Mouse (Mus musculus): ENCODE results near the gene Map7. TPM values are rescaled to one million over a fixed set of nuclear protein-coding genes. Genes with fewer than 3 reads are reported as not detected.
A peak's percentile ranks its signal among the peaks of the same experiment; 100 is the strongest.

Map7 gene
- total and polyA plus RNA-seq, 2 experiments from 2014 or later: 6.3 to 14.5 TPM

DNA sequence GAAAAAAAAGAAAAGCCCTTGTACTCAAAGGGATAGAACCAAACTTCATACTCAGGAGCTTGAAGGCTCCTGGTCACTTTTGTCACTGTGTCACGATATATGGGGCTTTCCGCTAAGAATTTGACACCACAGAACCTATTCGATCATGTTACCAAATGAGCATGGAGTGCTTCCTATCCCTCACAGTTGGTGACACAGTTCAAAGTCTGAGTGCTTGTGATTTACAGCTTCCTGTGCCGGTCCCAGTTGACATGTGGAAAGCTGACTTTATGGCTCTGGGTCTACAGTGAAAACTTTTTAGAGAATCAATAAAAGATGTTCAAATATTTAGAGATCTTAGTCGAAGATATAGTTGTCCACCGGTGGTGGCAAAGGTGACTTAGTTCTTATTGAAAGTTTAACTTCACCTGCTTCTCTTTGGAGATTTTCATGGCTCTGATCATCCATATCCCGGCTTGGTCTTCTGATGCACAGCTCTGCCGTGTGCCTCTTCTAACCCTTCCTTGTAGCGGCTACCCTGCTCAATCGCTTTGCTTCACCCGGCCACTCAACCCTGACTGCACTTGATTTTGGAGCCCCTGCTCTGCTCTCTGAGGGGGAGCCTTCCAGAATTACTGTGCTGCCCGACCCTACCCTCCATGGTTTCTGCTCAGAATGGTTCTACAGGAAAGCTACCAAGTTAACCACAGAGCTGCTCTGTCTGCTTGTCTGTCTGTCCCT lies 15.2 kb upstream of the Map7 start:
- TF ChIP-seq CTCF (IDR thresholded peaks at IDR 0.05; ENCODE audit: low read depth): no peak
- H3K4me1 ChIP-seq (ENCODE audit: insufficient read depth): no peaks in the 10 kb centered on the region
- H3K9ac ChIP-seq: no peak overlapping the region
- DNase-seq (no peak), ATAC-seq (no peak)
- WGBS: 94% methylated on average over 12 of the region's 12 CpGs
- H3K4me2 ChIP-seq (ENCODE audit: low read depth): no peak overlapping the region
- H3K4me3 ChIP-seq (ENCODE audit: low read depth, low read length): no peak overlapping the region
- no peaks in the 10 kb centered on the region for H3K9me3 ChIP-seq (ENCODE audit: low read length)
- H3K27me3 ChIP-seq (ENCODE audit: insufficient read depth, low read length): no peaks in the 10 kb centered on the region
- no peaks in the 10 kb centered on the region for H3K36me3 ChIP-seq (ENCODE audit: insufficient read depth)
- H3K27ac ChIP-seq (ENCODE audit: low read depth, low read length): no peak overlapping the region

DNA sequence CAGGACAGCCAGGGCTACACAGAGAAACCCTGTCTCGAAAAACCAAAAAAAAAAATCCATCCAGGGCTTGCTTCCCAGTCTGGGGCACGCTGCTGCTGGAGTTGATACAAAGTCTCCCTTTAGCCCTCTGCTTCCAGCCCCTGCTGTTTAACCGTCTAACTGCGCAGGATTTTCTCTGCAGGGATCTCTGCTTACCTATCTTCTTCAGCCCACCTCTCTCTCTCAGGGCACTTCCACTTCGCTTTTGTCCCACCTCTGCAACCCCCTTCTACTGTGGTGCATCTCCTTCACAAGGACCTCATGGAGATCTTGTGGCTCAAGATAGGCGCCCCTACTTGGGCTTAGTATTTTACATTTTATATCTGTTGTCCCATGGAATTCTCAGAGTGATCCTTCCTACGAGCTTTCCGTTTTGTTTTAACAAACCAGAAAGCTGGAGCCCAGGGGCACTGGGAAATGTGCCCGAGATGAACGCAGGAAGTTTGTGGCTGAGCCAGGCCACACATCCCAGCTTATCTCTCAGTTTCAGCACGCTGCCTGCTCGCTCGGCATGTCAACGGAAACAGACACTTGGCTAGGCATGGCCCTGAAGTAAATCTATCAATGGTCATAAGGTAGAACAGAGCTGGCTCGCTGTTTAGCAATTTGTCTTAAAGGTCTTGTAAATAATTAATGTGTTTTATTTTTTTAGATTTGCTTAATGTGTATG lies 12.8 kb upstream of the Map7 start:
- Histone ChIP-seq H3K4me2 (ENCODE audit: low read depth) (no peak overlapping the region), H3K4me3 (ENCODE audit: low read depth, low read length) (no peak overlapping the region), H3K9me3 (ENCODE audit: low read length) (no peaks in the 10 kb centered on the region), H3K27me3 (ENCODE audit: insufficient read depth, low read length) (no peaks in the 10 kb centered on the region), H3K4me1 (ENCODE audit: insufficient read depth) (no peaks in the 10 kb centered on the region), H3K27ac (ENCODE audit: low read depth, low read length) (no peak overlapping the region), H3K9ac (no peak overlapping the region), H3K36me3 (ENCODE audit: insufficient read depth) (no peaks in the 10 kb centered on the region)
- ATAC-seq (no peak), DNase-seq (no peak)
- TF ChIP-seq CTCF (IDR thresholded peaks at IDR 0.05; ENCODE audit: low read depth): no peak
- 78% methylated on average over 15 of the region's 15 CpGs for WGBS

- Histone ChIP-seq H3K9me3 (ENCODE audit: low read length) (no peaks in the 10 kb centered on the region), H3K9ac (no peak overlapping the region), H3K27ac (ENCODE audit: low read depth, low read length) (no peak overlapping the region), H3K36me3 (ENCODE audit: insufficient read depth) (no peaks in the 10 kb centered on the region), H3K4me3 (ENCODE audit: low read depth, low read length) (no peak overlapping the region), H3K4me2 (ENCODE audit: low read depth) (no peak overlapping the region), H3K4me1 (ENCODE audit: insufficient read depth) (no peaks in the 10 kb centered on the region), H3K27me3 (ENCODE audit: insufficient read depth, low read length) (no peaks in the 10 kb centered on the region)
- ATAC-seq (no peak), DNase-seq (no peak)
- TF ChIP-seq CTCF (IDR thresholded peaks at IDR 0.05; ENCODE audit: low read depth): no peak
- WGBS: 82% methylated on average over 1 of the region's 1 CpGs
These were observed 11.8 kb upstream of the Map7 start for GRCm38 (mm10) chr10:20136505-20136904.

DNA sequence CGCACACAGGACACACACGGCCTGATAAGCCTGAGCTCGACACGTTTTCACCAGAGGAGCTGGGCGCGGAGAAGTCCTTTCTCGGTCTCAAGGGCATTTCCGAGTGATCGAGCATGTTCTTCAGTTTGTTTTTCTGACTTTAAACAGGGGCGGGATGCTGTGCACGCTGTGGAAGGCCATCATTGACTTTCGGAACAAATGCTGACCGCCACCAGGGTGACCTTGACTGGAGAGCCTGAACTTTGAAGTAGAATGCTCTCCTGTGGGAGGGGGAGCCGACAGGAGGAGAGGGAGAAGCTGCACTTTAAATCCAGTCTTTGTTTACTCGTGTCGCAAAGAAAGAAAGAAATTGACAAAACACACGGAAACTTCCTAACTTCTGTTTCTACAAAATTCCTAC lies 6.9 kb upstream of the Map7 start:
- no peak overlapping the region for H3K4me3 ChIP-seq (ENCODE audit: low read depth, low read length)
- H3K27ac ChIP-seq (ENCODE audit: low read depth, low read length): no peak overlapping the region
- no peak overlapping the region for H3K9ac ChIP-seq
- no peak for ATAC-seq
- H3K4me2 ChIP-seq (ENCODE audit: low read depth): no peak overlapping the region
- TF ChIP-seq CTCF (IDR thresholded peaks at IDR 0.05; ENCODE audit: low read depth): no peak
- no peaks in the 10 kb centered on the region for H3K9me3 ChIP-seq (ENCODE audit: low read length)
- WGBS: 66% methylated on average over 17 of the region's 17 CpGs
- H3K36me3 ChIP-seq (ENCODE audit: insufficient read depth): no peaks in the 10 kb centered on the region
- no peaks in the 10 kb centered on the region for H3K27me3 ChIP-seq (ENCODE audit: insufficient read depth, low read length)
- H3K4me1 ChIP-seq (ENCODE audit: insufficient read depth): no peaks in the 10 kb centered on the region
- DNase-seq: no peak

DNA sequence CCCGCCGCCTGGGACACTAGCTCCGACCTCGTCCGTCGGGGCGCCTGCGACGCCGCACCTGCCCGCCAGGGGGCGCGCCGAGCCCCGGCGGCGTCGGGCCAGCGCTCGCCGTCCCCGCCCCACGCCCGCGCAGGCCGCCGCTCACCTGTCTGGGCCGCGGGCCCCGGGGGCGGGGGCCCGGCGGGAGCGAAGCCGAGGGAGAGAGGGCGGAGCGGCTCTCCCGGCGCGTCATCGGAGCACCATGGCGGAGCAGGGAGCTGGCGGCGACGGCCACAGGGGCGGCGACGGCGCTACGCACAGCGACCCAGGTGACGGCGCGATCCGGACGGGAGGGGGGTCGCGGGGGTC lies 476 bp downstream of the Map7 start:
- under 1% methylated on average over 42 of the region's 58 CpGs for WGBS
- no peaks in the 10 kb centered on the region for H3K9me3 ChIP-seq (ENCODE audit: low read length)
- ATAC-seq: peak; percentile 80
- peak overlapping the region; percentile 55 for H3K9ac ChIP-seq
- H3K4me2 ChIP-seq (ENCODE audit: low read depth): peak overlapping the region; percentile 95
- H3K27ac ChIP-seq (ENCODE audit: low read depth, low read length): no peak overlapping the region
- H3K4me1 ChIP-seq (ENCODE audit: insufficient read depth): no peaks in the 10 kb centered on the region
- peak overlapping the region; percentile 71 for H3K4me3 ChIP-seq (ENCODE audit: low read depth, low read length)
- no peaks in the 10 kb centered on the region for H3K36me3 ChIP-seq (ENCODE audit: insufficient read depth)
- DNase-seq: peak; percentile 45
- TF ChIP-seq CTCF (IDR thresholded peaks at IDR 0.05; ENCODE audit: low read depth): peak; percentile 27
- peaks cover 23% of the 10 kb centered on the region for H3K27me3 ChIP-seq (ENCODE audit: insufficient read depth, low read length)

- H3K4me1 ChIP-seq (ENCODE audit: insufficient read depth): no peaks in the 10 kb centered on the region
- peak; percentile 68 for ATAC-seq
- peak; percentile 57 for DNase-seq
- H3K36me3 ChIP-seq (ENCODE audit: insufficient read depth): no peaks in the 10 kb centered on the region
- peak overlapping the region; percentile 55 for H3K9ac ChIP-seq
- 1% methylated on average over 60 of the region's 74 CpGs for whole genome bisulfite sequencing
- TF ChIP-seq CTCF (IDR thresholded peaks at IDR 0.05; ENCODE audit: low read depth): no peak
- H3K4me3 ChIP-seq (ENCODE audit: low read depth, low read length): peak overlapping the region; percentile 71
- no peak overlapping the region for H3K27ac ChIP-seq (ENCODE audit: low read depth, low read length)
- peaks cover 23% of the 10 kb centered on the region for H3K27me3 ChIP-seq (ENCODE audit: insufficient read depth, low read length)
- peak overlapping the region; percentile 95 for H3K4me2 ChIP-seq (ENCODE audit: low read depth)
- no peaks in the 10 kb centered on the region for H3K9me3 ChIP-seq (ENCODE audit: low read length)
These were observed 1.0 kb downstream of the Map7 start for GRCm38 (mm10) chr10:20149121-20149834.
